Mouse (Mus musculus): ENCODE measurements at regions not wholly inside any gene's neighbourhood (a gene's known extent, or its start where the extent isn't known, plus 50 kb on each side); places are given as distances from the start of the nearest gene placed in this dataset.

GRCm38 (mm10) chr10:66913627-66914026 lies 182.3 kb upstream of the Jmjd1c start:
- H3K4me1 ChIP-seq (ENCODE audit: control insufficient read depth, insufficient read depth, low read length) = peaks cover 6% of the 10 kb centered on the region

GRCm38 (mm10) chr10:66914288-66914975 lies 181.5 kb upstream of the Jmjd1c start:
- 84% methylated on average over 12 of the region's 12 CpGs for WGBS

More at GRCm38 (mm10) chr10:66913627-66914026, 182.3 kb upstream of the Jmjd1c start:
- no peak overlapping the region for H3K4me3 ChIP-seq (replicated peaks; ENCODE audit: control insufficient read depth, low read depth, low read length)
- H3K27ac ChIP-seq (ENCODE audit: control insufficient read depth, insufficient read depth, low read depth, low read length, poor library complexity) = no peak overlapping the region
- WGBS = 87% methylated on average over 8 of the region's 8 CpGs
- TF ChIP-seq CTCF (IDR thresholded peaks at IDR 0.05; ENCODE audit: control insufficient read depth, insufficient read depth, low read length) (no peak), POLR2A (IDR thresholded peaks at IDR 0.05; ENCODE audit: borderline replicate concordance, control insufficient read depth, low read depth, low read length) (no peak)

DNA sequence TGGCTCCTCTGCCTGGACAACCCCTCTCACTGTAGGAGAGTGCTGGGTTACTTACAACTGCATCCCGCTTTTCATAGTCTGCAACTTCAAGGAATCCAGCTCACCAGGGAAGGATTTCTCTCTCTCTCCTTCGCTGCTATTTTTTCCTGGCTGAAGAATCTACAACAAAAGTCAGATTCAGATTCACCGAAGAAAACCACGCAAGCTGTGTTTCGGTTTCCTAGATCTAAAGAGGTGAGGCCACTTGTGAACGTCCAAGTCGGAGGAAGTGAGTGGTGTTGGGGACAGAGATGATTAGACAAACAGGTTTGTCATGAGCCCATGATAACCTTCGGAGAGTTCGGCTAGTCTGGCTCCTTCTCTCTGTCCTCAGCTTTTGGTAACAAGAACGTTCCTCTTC lies 180.1 kb upstream of the Jmjd1c start:
- Histone ChIP-seq H3K4me3 (replicated peaks; ENCODE audit: control insufficient read depth, low read depth, low read length) (no peak overlapping the region), H3K4me1 (ENCODE audit: control insufficient read depth, insufficient read depth, low read length) (peaks cover 6% of the 10 kb centered on the region), H3K27ac (ENCODE audit: control insufficient read depth, insufficient read depth, low read depth, low read length, poor library complexity) (no peak overlapping the region)
- WGBS = 72% methylated on average over 10 of the region's 10 CpGs
- TF ChIP-seq CTCF (IDR thresholded peaks at IDR 0.05; ENCODE audit: control insufficient read depth, insufficient read depth, low read length) (no peak), POLR2A (IDR thresholded peaks at IDR 0.05; ENCODE audit: borderline replicate concordance, control insufficient read depth, low read depth, low read length) (no peak)

More at GRCm38 (mm10) chr10:66914288-66914975, 181.5 kb upstream of the Jmjd1c start:
- Histone ChIP-seq H3K4me1 (ENCODE audit: control insufficient read depth, insufficient read depth, low read length) (peaks cover 6% of the 10 kb centered on the region), H3K4me3 (replicated peaks; ENCODE audit: control insufficient read depth, low read depth, low read length) (no peak overlapping the region), H3K27ac (ENCODE audit: control insufficient read depth, insufficient read depth, low read depth, low read length, poor library complexity) (no peak overlapping the region)
- TF ChIP-seq POLR2A (IDR thresholded peaks at IDR 0.05; ENCODE audit: borderline replicate concordance, control insufficient read depth, low read depth, low read length) (no peak), CTCF (IDR thresholded peaks at IDR 0.05; ENCODE audit: control insufficient read depth, insufficient read depth, low read length) (no peak)

DNA sequence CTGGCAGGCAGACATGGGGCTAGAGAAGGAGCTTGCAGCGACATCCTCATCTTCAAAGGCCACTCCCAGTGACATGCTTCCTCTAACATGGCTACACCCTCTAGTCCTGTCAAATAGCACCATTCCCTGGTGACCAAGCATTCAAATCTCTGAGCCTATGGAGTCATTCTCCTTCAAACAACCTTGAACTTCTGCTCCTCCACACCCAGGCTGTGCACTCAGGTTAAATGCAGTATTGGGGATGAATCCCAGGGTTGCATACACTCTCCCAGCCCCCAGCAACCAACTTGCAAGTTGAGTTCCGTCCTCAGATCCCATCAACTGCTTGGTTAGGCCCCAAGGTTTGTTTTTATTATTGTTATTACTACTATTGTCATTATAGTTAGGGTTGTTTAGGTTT lies 178.2 kb upstream of the Jmjd1c start:
- Histone ChIP-seq H3K27ac (ENCODE audit: control insufficient read depth, insufficient read depth, low read depth, low read length, poor library complexity) (no peak overlapping the region), H3K4me3 (replicated peaks; ENCODE audit: control insufficient read depth, low read depth, low read length) (no peak overlapping the region), H3K4me1 (ENCODE audit: control insufficient read depth, insufficient read depth, low read length) (no peaks in the 10 kb centered on the region)
- 73% methylated on average over 2 of the region's 2 CpGs for WGBS
- TF ChIP-seq CTCF (IDR thresholded peaks at IDR 0.05; ENCODE audit: control insufficient read depth, insufficient read depth, low read length) = no peak
- TF ChIP-seq POLR2A (IDR thresholded peaks at IDR 0.05; ENCODE audit: borderline replicate concordance, control insufficient read depth, low read depth, low read length) = no peak

DNA sequence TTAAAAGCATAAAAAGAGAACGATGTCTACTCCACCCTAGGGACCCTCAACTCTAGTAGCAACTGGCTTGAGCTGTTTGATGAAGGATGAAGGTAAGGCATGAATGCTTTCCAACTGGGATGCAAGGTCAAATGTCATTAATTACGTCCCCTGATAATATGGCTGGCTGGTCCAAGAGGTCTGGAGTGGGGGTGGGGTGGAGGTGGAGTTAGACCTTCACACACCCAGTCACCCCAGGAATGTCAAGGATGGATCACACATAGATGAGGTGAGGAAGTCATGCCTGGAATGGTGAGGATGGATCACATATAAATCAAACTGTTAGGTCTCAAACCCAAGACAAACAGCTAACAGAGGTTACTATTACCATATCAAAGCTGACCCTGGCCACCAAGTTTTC lies 177.2 kb upstream of the Jmjd1c start:
- Histone ChIP-seq H3K27ac (ENCODE audit: control insufficient read depth, insufficient read depth, low read depth, low read length, poor library complexity) (no peak overlapping the region), H3K4me1 (ENCODE audit: control insufficient read depth, insufficient read depth, low read length) (no peaks in the 10 kb centered on the region), H3K4me3 (replicated peaks; ENCODE audit: control insufficient read depth, low read depth, low read length) (no peak overlapping the region)
- no peak for TF ChIP-seq POLR2A (IDR thresholded peaks at IDR 0.05; ENCODE audit: borderline replicate concordance, control insufficient read depth, low read depth, low read length)
- TF ChIP-seq CTCF (IDR thresholded peaks at IDR 0.05; ENCODE audit: control insufficient read depth, insufficient read depth, low read length) = no peak
- WGBS = 80% methylated on average over 2 of the region's 2 CpGs

DNA sequence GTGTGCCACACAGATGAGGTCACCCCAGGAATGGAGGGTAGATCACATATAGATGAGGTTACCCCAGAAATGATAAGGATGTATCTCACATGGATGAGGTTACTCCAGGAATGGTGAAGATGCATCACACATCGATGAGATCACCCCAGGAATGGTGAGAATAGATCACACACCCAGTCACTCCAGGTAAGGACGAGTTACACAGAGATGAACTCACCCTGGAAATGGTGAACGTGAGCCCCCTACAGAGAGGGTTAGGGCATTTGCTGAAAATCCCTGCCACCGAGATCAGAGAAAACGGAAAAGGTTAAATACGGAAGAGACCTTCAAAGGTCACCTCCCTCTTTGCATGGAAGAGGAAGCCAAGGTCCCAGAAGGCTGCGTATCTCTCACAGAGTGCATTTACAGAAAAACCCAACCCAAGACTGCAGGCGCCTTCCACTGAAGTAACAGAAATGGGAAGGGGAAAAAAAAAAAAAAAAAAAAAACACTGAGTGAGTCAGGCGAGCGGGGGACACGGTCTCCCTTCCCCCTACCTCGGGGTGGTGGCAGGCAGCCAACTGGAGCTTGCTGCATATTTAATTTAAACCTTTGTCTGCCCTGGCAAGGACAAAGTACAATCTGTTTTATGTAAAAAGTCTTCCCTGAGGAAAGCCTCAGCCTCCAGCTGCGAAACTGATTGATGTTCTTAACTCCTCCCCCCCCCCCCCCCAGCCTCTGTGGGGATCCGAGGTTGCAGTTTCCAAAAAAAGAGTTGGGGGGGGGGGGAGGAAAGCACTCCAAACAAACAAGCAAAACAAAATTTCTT lies 175.8 kb upstream of the Jmjd1c start:
- peak overlapping the region; percentile 38 for H3K27ac ChIP-seq (ENCODE audit: control insufficient read depth, insufficient read depth, low read depth, low read length, poor library complexity)
- H3K4me1 ChIP-seq (ENCODE audit: control insufficient read depth, insufficient read depth, low read length) = no peaks in the 10 kb centered on the region
- H3K4me3 ChIP-seq (replicated peaks; ENCODE audit: control insufficient read depth, low read depth, low read length) = peak overlapping the region; percentile 61
- TF ChIP-seq CTCF (IDR thresholded peaks at IDR 0.05; ENCODE audit: control insufficient read depth, insufficient read depth, low read length) (no peak), POLR2A (IDR thresholded peaks at IDR 0.05; ENCODE audit: borderline replicate concordance, control insufficient read depth, low read depth, low read length) (no peak)
- WGBS = 1% methylated on average over 14 of the region's 14 CpGs

DNA sequence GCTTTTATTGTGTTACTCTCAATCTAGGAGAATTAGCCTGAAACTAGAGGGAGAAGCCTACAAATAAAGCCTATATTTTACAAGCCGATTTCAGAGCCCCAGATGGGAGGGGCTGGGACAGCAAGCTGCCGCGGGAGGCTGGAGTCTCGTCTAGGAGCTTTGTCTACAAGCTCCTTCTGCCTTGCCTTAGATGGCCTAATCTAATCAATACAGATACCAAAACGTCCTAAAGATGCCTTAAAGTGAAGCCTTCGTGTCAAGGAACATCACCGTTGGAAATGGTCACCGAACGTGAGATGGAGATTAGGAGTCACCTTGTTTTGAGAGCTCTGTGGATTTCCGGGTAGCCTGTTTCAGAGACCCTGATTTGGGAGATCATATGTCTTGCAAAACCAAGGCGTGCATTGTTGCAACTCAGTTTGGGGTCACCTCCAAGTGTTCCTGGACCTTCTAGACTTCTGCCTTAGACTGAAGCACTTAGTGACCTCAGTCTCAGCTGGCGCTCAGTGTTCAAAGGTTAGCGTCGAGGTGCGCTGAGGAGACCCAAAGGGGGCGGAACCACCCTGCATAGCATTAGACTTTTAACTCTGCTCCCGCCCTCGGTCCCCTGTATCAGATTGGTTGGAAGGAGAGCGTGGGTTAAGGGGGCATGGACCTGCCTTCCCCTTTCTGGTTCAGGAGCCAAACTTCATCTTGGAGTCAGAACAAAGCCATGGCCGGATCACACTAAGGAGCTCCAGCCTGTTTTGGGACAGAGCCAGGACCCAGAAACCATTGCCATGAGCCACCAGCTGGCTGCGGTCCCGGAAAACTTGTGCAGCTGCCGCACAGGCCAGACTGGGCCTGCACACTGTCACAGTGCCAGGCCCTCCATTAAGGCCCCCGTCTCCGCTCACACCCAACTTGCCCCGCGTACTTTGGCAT lies 174.9 kb upstream of the Jmjd1c start:
- no peak for TF ChIP-seq POLR2A (IDR thresholded peaks at IDR 0.05; ENCODE audit: borderline replicate concordance, control insufficient read depth, low read depth, low read length)
- no peak for TF ChIP-seq CTCF (IDR thresholded peaks at IDR 0.05; ENCODE audit: control insufficient read depth, insufficient read depth, low read length)
- H3K4me3 ChIP-seq (replicated peaks; ENCODE audit: control insufficient read depth, low read depth, low read length) = peak overlapping the region; percentile 28
- 29% methylated on average over 27 of the region's 27 CpGs for WGBS
- no peaks in the 10 kb centered on the region for H3K4me1 ChIP-seq (ENCODE audit: control insufficient read depth, insufficient read depth, low read length)
- peak overlapping the region; percentile 21; the same call in 1 of the 2 replicates for H3K27ac ChIP-seq (ENCODE audit: control insufficient read depth, insufficient read depth, low read depth, low read length, poor library complexity)

Measured in bone marrow, adult 2 months (tissue).